Mouse (Mus musculus) testis, adult 2 months (tissue): Measurements from ENCODE around the gene Il9r. TPM values are rescaled to one million over a fixed set of nuclear protein-coding genes. Genes with fewer than 3 reads are reported as not detected.

ENCODE experiments used
- H3K27ac ChIP-seq: fragments of 200-500 bp; 2 replicates; pipeline ENCODE4 v1.5.1; 2012; ENCODE audit warnings: low read depth, low read length; ENCODE audit not compliant: control insufficient read depth, insufficient read depth
- H3K27me3 ChIP-seq: fragments of 200-500 bp; 2 replicates; pipeline ENCODE4 v1.6.1; 2012; ENCODE audit warnings: mild to moderate bottlenecking, low read length, moderate library complexity; ENCODE audit not compliant: control insufficient read depth, insufficient read depth
- H3K36me3 ChIP-seq: fragments of 200-500 bp; 2 replicates; pipeline ENCODE4 v1.6.1; 2012; ENCODE audit warnings: mild to moderate bottlenecking, low read length; ENCODE audit not compliant: control insufficient read depth, insufficient read depth
- H3K4me1 ChIP-seq: fragments of 200-500 bp; 2 replicates; pipeline ENCODE4 v1.6.1; 2012; ENCODE audit warnings: low read length; ENCODE audit not compliant: control insufficient read depth, insufficient read depth
- H3K4me3 ChIP-seq: fragments of 200-500 bp; 2 replicates; pipeline ENCODE4 v1.5.1; 2012; ENCODE audit warnings: low read depth, mild to moderate bottlenecking, low read length, moderate library complexity, mixed read lengths; ENCODE audit not compliant: control insufficient read depth
- CTCF ChIP-seq: fragments of 200-500 bp; IDR thresholded peaks from 2 replicates; pipeline ENCODE4 v1.5.1; 2012; ENCODE audit warnings: low read depth, mild to moderate bottlenecking, inconsistent platforms, low read length, moderate library complexity; ENCODE audit not compliant: control insufficient read depth, insufficient read depth, insufficient replicate concordance
- POLR2A ChIP-seq: fragments of 200-500 bp; IDR thresholded peaks from 2 replicates; pipeline ENCODE4 v1.6.1; 2012; ENCODE audit warnings: low read depth, mild to moderate bottlenecking, inconsistent platforms, low read length, moderate library complexity; ENCODE audit not compliant: control insufficient read depth
- polyA plus RNA-seq: library from polyadenylated mRNA; depleted of rRNA; stranded (reverse); fragments of >200 nt; gene quantifications from 2 replicates; pipeline ENCODE4 v1.2.3, GENCODE M21; 2012

Il9r gene
- polyA plus RNA-seq, 1 experiment, result 1.6 TPM

- Histone ChIP-seq H3K4me3 (no peak overlapping the region), H3K27me3 (no peaks in the 10 kb centered on the region), H3K36me3 (no peaks in the 10 kb centered on the region), H3K27ac (no peak overlapping the region), H3K4me1 (peaks cover 6% of the 10 kb centered on the region)
- TF ChIP-seq CTCF (no peak), POLR2A (no peak)
Measured at GRCm38 (mm10) chr11:32190603-32191110, 9.4 kb downstream of the Il9r start.

GRCm38 (mm10) chr11:32190119-32190518 lies 10.0 kb downstream of the Il9r start:
- peaks cover 6% of the 10 kb centered on the region for H3K4me1 ChIP-seq
- TF ChIP-seq CTCF (no peak), POLR2A (no peak)
- H3K36me3 ChIP-seq, result no peaks in the 10 kb centered on the region
- no peak overlapping the region for H3K27ac ChIP-seq
- H3K4me3 ChIP-seq, result no peak overlapping the region
- no peaks in the 10 kb centered on the region for H3K27me3 ChIP-seq

- Histone ChIP-seq H3K27me3 (no peaks in the 10 kb centered on the region), H3K36me3 (no peaks in the 10 kb centered on the region), H3K4me3 (no peak overlapping the region), H3K4me1 (peaks cover 6% of the 10 kb centered on the region), H3K27ac (no peak overlapping the region)
- no peak for TF ChIP-seq POLR2A
Measured at GRCm38 (mm10) chr11:32189434-32189833, 10.6 kb downstream of the Il9r start.

- H3K36me3 ChIP-seq, result no peaks in the 10 kb centered on the region
- no peaks in the 10 kb centered on the region for H3K27me3 ChIP-seq
- H3K4me1 ChIP-seq, result peaks cover 6% of the 10 kb centered on the region
- H3K4me3 ChIP-seq, result no peak overlapping the region
- H3K27ac ChIP-seq, result no peak overlapping the region
- TF ChIP-seq CTCF, result no peak
- TF ChIP-seq POLR2A, result no peak
Measured at GRCm38 (mm10) chr11:32188881-32189280, 11.2 kb downstream of the Il9r start.

- Histone ChIP-seq H3K27ac (no peak overlapping the region), H3K4me1 (peaks cover 6% of the 10 kb centered on the region), H3K36me3 (no peaks in the 10 kb centered on the region), H3K27me3 (no peaks in the 10 kb centered on the region), H3K4me3 (no peak overlapping the region)
- no peak for TF ChIP-seq POLR2A
- no peak for TF ChIP-seq CTCF
Measured at GRCm38 (mm10) chr11:32187256-32187655, 12.8 kb downstream of the Il9r start.

- TF ChIP-seq CTCF (no peak), POLR2A (no peak)
- H3K27ac ChIP-seq, result no peak overlapping the region
- no peaks in the 10 kb centered on the region for H3K27me3 ChIP-seq
- no peaks in the 10 kb centered on the region for H3K36me3 ChIP-seq
- peaks cover 6% of the 10 kb centered on the region for H3K4me1 ChIP-seq
- H3K4me3 ChIP-seq, result no peak overlapping the region
Measured at GRCm38 (mm10) chr11:32186031-32186430, 14.0 kb downstream of the Il9r start.

DNA sequence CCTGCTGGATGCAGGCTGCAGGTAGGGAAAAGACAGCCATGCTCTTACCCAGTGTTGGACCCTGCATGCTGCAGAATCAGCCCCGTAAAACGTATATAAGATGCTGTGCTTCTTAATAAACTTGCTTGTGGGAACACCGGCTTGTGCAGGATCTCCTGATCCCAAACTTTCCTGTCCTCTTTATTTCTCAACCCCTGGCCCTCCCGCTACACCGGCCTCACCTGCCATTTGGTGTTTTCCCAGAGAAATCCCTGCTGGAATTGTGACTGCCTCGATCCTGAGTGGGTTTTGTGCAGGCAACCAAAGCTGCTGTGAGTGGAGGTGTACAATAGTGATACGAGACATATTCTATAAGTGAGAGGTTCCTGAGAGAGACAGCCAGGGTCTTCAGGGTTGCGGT lies 15.6 kb downstream of the Il9r start:
- H3K4me3 ChIP-seq, result no peak overlapping the region
- H3K36me3 ChIP-seq, result no peaks in the 10 kb centered on the region
- H3K27me3 ChIP-seq, result no peaks in the 10 kb centered on the region
- peaks cover 5% of the 10 kb centered on the region for H3K4me1 ChIP-seq
- no peak overlapping the region for H3K27ac ChIP-seq
- no peak for TF ChIP-seq POLR2A
- no peak for TF ChIP-seq CTCF
